Mouse (Mus musculus) cerebellum, adult 11-12 months (tissue): ENCODE results near the gene Tmed1.
A peak's percentile ranks its signal among the peaks of the same experiment; 100 is the strongest.
"Not testable (repeated sequence)": the region's sequence is repeated elsewhere in the genome, so short reads cannot be mapped to it uniquely, and the experiment has no call there.

Experiments
- DNase-seq: peaks from one replicate; pipeline ENCODE4 v3.0.0; 2022

Gene Tmed1

DNA sequence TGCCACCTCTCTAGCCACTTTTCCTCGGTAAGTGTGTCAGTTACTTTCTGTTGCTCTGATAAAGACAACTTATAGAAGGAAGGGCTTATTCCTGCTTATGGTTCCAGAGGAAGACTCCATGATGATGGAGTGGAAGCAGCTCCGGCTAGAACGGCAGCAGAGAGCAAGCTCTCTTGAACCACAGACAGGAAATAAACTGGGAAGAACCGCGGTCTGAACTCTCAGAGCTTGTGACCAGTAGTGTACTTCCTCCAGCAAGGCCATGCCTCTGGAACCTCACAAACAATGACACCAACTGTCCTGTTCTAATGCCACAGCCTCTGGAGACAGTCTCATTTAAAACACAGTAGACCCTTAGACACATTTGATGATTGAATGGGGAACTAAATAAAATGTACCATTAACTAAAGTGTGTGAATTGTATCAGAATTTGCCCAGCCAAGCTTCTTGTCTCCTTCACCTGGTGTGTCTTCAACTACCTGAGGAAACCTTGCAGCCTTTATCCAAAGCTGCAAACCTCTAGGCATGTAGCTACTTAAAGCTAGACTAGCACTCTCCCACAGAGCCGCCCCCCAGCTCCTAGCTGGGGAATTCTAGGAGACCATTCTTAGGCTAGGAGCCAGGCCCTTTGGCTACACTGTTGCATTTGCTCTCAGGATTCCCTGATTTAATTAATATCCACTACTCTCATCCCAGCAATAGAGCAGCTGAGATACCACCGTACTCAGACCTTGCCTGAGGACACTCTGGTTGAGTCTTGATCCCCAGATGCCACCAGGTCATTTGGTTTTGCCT lies 15.3 kb upstream of the Tmed1 start:
- no peak for DNase-seq

DNA sequence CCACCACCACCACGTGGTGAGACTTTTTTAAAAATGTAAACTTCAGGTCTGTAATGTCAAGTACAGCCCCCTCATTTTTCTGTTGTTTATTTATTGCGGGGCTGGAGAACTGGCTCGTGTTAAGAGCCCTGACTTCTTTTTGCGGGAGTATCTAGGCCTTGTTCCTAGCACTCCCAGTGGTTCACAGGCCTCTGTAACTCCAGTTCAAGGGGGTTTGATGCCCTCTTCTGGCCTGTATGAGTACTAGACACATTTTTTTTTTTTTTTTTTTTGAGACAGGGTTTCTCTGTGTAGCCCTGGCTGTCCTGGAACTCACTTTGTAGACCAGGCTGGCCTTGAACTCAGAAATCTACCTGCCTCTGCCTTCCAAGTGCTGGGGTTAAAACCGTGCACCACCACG lies 8.6 kb upstream of the Tmed1 start:
- not testable (repeated sequence) for DNase-seq

DNA sequence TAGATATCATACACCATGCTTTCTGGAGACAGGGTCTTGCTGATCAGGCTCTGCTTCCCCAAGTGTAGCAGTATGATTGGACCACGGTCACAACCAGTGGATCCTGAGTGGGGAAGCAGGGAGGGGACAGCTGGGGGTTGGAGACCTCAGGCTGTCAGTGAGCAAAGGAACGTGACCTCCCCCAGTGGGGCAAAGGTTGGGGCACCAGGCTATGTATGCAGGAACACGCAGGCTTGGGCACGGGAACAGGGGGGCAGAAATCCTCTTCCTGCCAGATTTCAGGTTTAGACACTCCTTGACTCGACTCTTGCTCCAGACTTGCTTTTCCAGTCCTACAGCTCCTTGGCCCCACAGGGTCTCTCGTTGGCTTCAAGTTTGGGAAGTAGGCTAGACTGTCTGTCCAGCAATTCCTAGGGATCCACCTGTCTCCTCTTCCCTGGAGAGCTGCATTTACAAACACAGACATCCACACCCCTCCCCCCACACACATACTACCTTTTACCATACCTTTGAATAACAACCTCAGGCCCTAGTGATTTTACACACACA lies 8.0 kb upstream of the Tmed1 start:
- DNase-seq, result no peak

DNA sequence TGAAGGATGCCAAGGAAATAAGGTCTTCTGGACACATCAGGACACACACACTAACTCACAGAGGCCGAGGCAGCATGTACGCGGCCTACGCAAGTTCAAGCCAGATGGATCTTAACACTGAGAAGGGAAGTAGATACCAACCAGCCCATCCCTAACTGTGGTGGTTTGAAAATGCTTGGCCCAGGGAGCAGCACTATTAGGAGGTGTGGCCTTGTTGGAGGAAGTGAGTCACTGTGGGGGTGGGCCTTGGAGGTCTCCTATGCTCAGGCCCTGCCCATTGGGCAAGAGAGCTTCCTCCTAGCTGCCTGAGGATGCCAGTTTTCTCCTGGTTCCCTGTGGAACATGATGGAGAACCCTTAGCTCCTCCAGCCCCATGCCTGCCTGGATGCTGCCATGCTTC lies 3.4 kb upstream of the Tmed1 start:
- DNase-seq, result peak; percentile 26

DNA sequence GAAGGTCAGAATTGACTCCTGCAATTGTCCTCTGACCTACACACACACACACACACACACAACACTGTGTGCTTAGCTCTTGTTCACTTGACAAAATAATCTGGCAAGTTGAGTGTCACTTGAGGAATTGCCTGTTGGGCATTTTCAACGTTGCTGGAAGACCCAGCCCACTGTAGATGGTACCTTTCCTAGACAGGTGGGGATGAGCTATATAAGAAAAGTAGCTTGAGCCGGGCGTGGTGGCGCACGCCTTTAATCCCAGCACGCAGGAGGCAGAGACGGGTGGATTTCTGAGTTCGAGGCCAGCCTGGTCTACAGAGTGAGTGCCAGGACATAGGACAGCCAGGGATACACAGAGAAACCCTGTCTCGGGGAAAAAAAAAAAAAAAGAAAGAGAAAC lies 1.0 kb upstream of the Tmed1 start:
- DNase-seq, result peak; percentile 36

DNA sequence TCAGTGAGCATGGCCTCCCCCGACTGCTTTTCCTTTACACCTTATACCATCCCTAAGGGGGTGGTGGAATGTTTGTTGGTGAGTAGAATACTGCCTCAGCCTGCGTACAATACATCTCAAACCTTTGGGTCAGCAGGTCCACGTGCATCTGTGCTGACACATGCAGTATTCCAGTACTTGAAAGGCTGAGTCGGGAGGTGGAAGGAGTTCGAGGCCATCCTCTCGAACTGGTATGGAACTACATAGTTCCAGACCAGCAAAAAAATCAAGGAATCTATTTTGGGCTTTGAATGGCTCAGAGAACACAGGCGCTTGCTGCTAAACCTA lies 600 bp upstream of the Tmed1 start:
- DNase-seq, result no peak

DNA sequence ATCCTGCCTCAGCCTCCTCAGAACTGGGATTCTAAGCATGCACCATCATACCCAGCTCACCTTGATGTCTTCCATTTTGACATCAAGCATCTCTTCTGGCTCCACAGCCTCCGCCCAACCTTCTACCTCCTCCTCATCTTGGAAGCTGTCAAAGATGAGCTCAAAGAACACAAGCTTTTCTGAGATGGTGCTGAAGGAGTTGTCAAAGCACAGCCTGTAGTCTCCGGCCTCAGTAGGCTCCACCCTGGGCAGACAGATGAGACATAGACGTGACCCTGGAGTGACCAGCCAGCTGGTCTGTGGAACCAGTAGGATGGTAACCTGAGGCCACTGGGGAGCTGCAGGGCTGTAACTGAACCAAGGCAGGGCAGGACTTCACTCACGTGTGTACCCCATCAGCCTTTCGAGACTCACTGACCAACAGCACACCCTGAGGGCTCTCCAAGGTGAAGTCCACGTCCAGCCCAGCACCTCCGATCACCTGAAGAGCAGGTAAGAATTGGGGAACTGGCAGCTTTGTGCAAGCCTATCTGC lies 1.1 kb downstream of the Tmed1 start:
- DNase-seq, result peak; percentile 45

DNA sequence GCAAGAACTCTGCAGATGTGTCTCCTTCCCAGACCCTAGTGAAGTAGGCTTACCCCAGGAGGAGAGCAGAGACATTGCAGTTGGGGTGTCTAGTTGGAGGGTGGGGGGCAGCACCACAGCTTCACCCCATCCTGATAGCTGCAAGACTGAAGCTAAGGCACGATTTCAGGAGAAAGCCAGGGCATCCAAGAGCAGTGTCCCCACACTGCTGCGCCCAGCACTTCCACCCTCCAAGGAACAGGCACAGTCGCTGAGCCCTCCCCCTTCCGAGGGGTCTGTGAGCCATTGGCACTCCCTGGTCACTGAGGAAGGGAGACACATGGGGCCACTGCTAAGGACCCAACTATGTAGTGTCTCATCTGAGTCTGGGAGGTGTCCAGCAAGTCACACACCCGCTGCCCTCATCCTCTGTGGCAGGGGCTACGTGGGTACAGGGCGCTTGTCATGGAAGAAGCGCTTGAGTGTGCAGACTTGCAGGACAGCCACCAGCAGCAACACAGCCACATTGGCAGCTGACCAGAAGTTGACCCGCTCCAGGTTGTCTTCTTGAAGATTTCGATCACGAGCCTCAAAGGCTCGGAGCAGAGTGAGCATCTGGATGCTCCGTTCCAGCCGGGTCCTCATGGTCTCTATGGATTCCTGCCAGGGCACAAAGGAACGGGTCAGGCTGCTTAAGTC lies 2.2 kb downstream of the Tmed1 start:
- DNase-seq, result peak; percentile 62

DNA sequence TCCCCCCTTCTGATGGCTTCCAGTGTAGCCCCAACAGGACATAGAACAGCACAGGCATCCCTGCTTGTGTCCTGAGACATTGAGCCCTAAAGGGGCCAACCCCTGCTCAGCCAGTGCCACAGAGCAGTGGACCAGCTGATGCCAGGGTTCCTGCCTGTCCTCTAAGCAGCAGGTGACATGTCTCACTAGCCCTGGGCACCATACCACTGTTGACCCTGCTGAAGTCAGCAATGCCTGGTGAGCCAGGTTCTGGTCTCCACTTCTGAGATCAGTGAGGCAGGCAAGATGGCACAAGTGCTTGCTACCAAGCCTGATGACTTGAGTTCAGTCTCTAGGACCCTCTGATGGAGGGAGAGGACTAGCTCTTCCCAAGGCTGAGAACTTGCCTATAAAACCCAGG lies 4.3 kb downstream of the Tmed1 start:
- no peak for DNase-seq

DNA sequence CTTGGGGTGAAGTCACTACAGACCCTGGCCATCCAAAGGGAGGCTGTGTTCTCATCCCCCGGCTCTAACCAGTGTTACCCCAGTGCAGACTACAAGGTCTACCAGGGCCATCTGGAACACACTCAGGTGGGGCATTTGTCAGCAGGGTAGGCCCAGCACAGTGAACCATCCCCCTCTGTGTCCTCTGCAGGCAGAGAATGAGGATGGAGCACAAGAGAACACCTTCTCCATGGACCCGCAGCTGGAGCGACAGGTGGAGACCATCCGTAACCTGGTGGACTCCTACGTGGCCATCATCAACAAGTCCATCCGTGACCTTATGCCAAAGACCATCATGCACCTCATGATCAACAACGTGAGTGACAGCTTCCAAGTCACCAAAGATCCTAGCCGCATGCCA lies 6.7 kb downstream of the Tmed1 start:
- DNase-seq, result no peak

DNA sequence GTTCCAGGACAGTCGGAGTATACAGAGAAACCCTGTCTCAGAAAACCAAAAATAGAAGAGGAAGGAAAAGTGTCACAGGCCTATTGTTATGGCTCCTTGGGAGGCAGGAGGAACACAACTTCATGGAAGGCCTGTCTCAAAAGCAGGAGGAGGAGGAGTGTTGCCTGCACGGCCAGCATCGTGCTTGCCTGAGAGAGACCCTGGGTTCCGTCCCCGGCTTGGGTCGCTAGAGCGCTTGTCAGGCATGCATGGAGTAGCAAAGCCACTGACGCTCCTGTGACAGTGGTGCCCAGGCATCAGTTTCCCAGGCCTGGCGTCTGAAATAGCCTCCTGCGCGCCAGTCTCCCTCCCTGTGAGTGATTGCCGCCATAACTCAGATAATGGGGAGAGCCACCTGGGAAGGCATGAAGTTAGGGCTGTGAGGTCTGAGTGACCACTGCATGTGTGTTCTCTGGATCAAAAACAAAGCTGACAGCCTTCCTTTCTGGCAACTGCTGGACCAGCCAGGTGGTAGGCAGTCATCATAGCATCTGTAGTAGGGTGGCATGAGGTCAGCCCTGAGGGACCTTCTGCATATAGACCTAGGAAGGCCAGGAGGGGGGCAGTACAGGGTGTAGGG lies 11.7 kb downstream of the Tmed1 start:
- no peak for DNase-seq

DNA sequence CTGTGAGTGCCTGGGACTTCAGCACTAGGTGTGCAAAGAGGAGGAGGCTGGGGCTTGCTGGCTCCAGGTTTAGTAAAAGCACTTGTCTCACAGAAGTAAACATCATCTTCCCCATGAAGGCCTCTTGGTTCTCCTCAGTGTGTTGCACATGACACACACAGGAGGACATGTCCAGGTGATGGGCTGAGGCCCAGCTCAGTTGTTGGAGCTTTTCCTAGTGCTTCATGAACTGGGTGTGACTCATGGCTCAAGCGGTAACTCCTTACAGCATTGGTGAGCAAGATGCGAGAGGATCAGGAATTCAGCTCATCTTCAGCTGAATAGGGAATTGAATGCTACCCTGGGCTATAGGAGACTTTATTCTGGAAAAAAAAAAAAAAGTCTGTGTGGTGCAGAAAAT lies 12.4 kb downstream of the Tmed1 start:
- no peak for DNase-seq

DNA sequence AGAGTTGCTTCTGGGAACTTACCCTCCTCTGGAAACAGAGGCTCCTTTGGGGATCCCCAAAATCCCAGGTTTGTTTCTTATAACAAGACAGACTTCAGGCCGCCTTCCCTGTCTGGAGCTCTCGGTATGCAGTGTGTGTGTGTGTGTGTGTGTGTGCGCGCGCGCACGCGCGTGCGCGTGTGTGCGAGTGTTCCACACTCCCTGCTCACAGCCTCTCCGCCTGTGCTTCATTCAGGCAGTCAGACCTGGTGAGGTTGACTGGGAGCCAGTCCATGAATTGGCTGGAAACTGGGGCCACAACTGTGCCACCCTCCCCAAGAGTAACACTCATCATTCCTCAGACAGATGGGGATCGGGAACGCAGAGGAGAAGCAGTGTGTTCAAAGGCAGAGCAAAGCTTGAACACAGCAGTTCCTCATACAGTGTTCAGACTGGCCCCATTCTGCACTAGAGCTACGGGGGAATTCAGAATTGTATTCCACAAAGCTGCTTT lies 13.0 kb downstream of the Tmed1 start:
- DNase-seq, result no peak

DNA sequence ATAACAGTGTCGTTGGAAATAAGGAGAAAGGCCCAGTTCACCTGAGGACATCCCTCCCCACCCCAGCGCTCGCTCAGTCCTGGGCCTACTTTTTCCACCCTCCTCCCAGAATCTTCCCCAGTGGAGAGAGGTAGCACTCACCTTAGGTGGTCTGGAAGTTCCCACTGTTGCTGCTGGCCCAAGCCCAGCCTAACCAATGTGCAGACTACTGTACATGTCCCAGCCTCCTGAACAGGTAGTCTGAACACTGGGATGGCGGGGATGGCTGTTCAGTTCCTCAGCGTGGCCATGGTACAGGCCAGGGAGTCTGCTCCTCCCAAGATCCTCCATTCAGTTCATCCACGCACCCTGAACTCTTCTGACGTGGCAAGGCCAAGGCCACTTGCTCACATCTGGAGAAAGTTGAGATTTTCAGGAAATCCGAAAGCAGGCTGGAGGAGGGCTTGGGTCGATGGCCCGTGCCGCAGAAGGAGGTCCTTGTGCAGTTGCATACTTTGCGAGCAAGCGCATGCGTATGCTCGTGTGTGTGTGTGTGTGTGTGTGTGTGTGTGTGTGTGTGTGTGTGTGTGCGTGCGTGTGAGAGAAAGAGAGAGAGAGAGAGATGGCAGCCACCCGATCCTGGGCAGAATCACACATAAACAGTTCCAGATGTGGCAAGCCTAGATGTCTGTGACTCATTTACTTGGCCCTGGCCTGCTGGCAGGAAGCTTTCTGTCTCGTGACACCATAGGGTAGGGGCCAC lies 13.6 kb downstream of the Tmed1 start:
- no peak for DNase-seq

DNA sequence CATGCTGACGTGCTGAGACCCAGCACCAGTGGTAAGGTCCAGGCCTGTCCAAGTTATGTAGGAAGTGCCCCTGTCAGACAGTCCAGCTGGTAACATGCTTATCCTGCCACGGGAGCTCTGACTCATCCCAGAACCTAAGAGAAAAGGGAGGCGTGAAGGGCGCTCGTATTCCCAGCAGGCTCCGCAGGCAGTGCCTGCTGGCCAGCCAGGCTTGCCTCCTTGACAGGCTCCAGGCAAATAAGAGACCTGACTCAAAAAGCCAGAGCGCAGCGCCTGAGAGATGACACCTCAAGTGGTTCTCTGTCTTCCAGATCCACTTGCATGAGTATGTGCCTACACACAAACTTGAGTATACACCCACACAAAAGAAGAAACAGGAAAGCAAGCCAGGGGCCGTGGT lies 15.3 kb downstream of the Tmed1 start:
- DNase-seq, result no peak

DNA sequence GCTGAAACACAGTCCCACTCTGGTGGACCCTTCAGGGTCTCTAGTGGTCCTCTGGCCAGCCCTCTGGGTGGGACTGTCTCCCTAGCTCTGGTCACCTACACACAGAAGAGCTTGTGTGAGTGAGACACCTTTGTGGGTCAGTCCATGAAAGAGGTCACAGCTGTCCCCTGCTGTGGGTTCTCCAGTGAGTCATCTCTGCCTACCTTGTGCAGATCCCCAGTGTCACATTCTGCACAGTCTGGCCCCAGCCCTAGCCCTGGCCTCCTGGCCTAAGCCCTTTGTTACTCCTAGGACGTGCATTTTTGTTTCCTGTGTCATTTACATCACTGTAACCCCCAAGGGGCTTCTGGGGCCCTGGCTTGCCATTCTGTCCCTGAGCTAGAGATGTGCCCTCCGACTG lies 16.1 kb downstream of the Tmed1 start:
- no peak for DNase-seq

DNA sequence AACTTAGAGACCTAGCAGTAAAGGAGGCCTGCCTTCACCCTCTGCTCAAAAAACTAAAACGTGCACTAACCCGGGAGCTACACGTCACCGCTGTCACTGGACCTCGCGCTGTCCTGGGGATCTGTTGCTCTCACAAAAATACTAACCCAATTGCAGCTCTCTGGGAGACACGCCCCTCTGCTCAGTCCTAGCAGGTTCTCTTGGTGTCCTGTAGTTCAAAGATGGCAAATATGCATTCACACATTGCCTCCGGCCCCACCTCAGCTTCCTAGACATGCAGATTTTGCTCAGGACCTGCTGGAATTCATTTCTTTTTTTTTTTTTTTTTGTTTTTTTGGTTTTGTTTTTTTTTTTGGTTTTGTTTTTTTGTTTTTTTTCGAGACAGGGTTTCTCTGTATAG lies 19.4 kb downstream of the Tmed1 start:
- DNase-seq, result no peak

DNA sequence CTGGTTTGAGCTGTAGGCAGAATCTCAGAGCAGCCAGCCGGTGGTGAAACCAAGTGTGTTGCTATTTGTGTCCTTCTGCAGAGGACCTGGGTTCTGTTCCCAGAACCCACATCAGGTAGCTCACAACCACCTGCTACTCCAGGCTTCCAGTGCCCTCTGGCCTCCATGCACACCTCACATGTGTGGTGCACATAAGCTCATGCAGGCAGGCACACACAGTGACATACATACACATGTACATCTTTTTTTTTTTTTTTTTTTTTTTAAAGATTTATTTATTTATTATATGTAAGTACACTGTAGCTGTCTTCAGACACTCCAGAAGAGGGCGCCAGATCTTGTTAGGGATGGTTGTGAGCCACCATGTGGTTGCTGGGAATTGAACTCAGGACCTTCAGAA lies 21.8 kb downstream of the Tmed1 start:
- not testable (repeated sequence) for DNase-seq

DNA sequence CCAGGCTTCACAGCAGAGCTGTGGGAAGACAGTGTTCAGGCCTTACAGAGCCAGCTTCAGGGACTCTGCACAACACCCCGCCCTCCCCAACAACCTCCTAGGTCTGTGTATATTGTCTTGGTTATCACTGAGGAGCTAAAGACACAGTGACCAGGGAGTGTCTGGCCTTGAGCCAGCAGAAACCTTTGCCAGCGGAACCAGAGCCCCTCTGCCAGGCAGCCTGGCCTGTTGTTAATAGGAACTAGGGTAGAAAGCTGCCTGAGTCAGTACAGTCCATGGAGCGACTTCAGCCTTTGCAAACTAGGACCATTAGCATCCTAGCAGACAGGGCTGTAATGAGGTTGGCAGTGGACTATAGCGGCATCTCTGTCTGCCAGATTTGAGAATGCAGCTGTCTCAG lies 26.0 kb downstream of the Tmed1 start:
- no peak for DNase-seq

DNA sequence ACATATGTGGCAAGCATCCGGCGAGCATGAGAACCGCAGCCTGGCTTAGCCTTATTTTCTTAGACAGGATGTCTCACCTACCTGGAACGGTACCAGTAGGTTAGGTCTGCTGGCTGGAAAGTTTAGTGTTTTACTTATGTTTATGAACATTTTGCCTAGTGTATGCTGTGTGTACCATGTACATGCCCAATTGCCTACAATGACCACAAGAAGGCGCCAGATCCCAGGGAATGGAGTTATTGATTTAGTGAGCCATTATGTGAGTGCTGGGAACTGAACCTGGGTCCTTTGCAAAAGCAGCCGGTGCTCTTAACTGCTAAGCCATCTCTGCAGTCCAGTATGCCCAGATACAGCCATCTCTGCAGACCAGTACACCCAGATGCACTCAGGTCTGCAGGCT lies 32.3 kb downstream of the Tmed1 start:
- no peak for DNase-seq

DNA sequence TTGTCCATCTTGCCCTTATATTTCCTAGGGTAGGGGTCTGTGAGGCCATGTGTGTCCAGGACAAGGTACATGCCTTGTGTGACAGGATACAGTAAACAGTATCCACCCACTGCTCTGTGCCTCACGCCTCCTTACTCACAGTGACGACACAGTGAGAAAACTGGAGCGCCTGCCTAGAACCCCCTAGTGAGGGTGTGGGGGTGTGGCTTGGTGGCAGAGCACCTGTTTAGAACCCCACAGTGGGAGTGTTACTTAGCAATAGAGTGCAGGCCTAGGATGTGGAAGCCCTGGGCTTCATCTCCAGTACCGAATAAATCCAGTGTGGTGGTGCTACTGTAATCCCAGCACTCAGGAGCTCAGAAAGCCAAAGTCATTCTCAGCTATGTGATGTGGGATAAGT lies 37.1 kb downstream of the Tmed1 start:
- DNase-seq, result no peak

DNA sequence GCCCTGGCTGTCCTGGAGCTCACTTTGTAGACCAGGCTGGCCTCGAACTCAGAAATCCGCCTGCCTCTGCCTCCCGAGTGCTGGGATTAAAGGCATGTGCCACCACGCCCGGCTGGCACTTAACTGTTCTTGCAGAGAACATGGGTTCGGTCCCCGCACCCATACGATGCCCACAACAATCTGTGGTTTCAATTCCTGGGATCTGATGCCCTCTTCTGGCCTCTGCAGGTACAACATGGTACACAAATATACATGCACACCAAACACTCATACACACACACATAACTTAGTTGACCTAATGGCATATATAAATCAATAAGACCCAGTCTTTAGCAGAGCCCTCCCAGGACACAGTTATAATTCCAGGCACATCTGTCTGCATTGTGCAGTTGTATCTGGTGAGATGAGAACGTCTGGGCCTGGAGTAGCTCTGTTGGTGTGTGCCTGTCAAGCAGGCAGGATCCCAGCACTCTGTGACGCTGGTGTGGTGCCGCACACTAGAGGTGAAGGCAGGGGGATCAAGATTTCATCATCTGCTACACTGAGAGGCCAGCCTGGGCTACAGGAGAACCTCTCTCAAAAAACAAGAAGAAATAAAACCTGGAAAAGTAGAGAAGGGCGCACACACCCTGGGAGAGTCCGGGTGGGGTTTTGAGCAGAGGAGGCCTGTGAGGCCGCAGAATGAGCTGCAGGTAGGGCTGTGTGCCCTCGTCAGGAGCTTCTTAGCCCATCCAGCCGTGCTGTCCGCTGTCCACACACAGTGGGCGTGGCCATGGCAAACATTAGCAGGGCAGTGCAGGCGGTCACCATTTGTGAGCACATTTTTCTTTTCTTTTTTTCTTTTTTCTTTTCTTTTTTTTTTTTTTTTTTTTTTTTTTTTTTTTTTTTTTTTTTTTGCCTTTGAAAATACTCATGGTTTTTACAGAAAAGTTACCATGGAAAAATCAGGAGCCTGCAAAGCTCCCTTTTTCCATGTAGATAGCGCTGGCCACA lies 40.7 kb downstream of the Tmed1 start:
- DNase-seq, result no peak
